Mouse (Mus musculus) hindbrain, embryonic 11.5 days (tissue): ENCODE results near the gene Rnase9. TPM values are rescaled to one million over a fixed set of nuclear protein-coding genes. Genes with fewer than 3 reads are reported as not detected.

ENCODE experiments used
- ATAC-seq: fragments of 200-750 bp; cut with Nextera tagmentation; 2 replicates; pipeline ENCODE4 v1.8.0; 2017; ENCODE audit warnings: mild to moderate bottlenecking, moderate TSS enrichment, moderate library complexity; ENCODE audit not compliant: low FRiP score
- DNase-seq: peaks from one replicate; pipeline ENCODE4 v3.0.0-alpha.2; 2015; ENCODE audit warnings: low spot score
- H3K27ac ChIP-seq: fragments of 300-500 bp; sonication (generic); 2 replicates; pipeline ENCODE4 v1.5.1; 2014; ENCODE audit warnings: mild to moderate bottlenecking, low read depth, low read length
- H3K27me3 ChIP-seq: fragments of 300-500 bp; sonication (generic); 2 replicates; pipeline ENCODE4 v1.6.1; 2014; ENCODE audit warnings: mild to moderate bottlenecking, low read length, moderate library complexity, mixed read lengths; ENCODE audit not compliant: control insufficient read depth, insufficient read depth
- H3K36me3 ChIP-seq: fragments of 300-500 bp; sonication (generic); 2 replicates; pipeline ENCODE4 v1.6.1; 2014; ENCODE audit warnings: mild to moderate bottlenecking, low read length, moderate library complexity, mixed read lengths; ENCODE audit not compliant: control insufficient read depth, insufficient read depth
- H3K4me1 ChIP-seq: fragments of 300-500 bp; sonication (generic); replicated peaks from 2 replicates; pipeline ENCODE4 v1.6.1; 2014; ENCODE audit warnings: low read length, mixed read lengths; ENCODE audit not compliant: control insufficient read depth, insufficient read depth
- H3K4me2 ChIP-seq: fragments of 300-500 bp; sonication (generic); replicated peaks from 2 replicates; pipeline ENCODE4 v1.6.1; 2014; ENCODE audit warnings: mild to moderate bottlenecking, low read depth, low read length
- H3K4me3 ChIP-seq: fragments of 300-500 bp; sonication (generic); 2 replicates; pipeline ENCODE4 v1.5.1; 2014; ENCODE audit warnings: low read depth, low read length
- H3K9ac ChIP-seq: fragments of 300-500 bp; sonication (generic); 2 replicates; pipeline ENCODE4 v1.6.1; 2014; ENCODE audit warnings: low read depth, low read length
- H3K9me3 ChIP-seq: fragments of 300-500 bp; sonication (generic); 2 replicates; pipeline ENCODE4 v1.6.1; 2016; ENCODE audit warnings: low read length; ENCODE audit not compliant: control insufficient read depth
- WGBS: fragments of 180-500 bp; shearing (Covaris S2); extraction: QIAGEN DNeasy Blood & Tissue Kit; methylation state at CpG from one replicate; pipeline ENCODE4 v1.1.7; 2014; 5-methylcytosine and 5-hydroxymethylcytosine counted together
- polyA plus RNA-seq: library from polyadenylated mRNA; unstranded; fragments of >200 nt; fragmentation: Nextera tagmentation; extraction: Ambion mirVana; gene quantifications from 2 replicates; pipeline ENCODE4 v1.2.1, GENCODE M21; 2014

Gene Rnase9
- polyA plus RNA-seq, 1 experiment from 2014 or later = not detected

- Histone ChIP-seq H3K9ac (no peak within 1 kb of the TSS), H3K4me1 (no peaks in the 10 kb centered on the region), H3K4me2 (no peak within 1 kb of the TSS), H3K27me3 (no peaks in the 10 kb centered on the region), H3K4me3 (no peak within 1 kb of the TSS), H3K9me3 (no peaks in the 10 kb centered on the region), H3K36me3 (no peaks in the 10 kb centered on the region), H3K27ac (no peak within 1 kb of the TSS)
- no peak for ATAC-seq
- 77% methylated on average over 9 of the region's 9 CpGs for WGBS
- no peak for DNase-seq
Observed at GRCm38 (mm10) chr14:51057401-51057831, 15.7 kb upstream of the Rnase9 start, which contains the start of gene Rnase12. TSS of gene Rnase12 (minus strand) at chr14:51057661.

- H3K36me3 ChIP-seq = no peaks in the 10 kb centered on the region
- H3K9me3 ChIP-seq = no peaks in the 10 kb centered on the region
- no peaks in the 10 kb centered on the region for H3K27me3 ChIP-seq
- ATAC-seq (no peak), DNase-seq (peak; percentile 19)
- no peaks in the 10 kb centered on the region for H3K4me1 ChIP-seq
- no peak overlapping the region for H3K4me2 ChIP-seq
- H3K27ac ChIP-seq = no peak overlapping the region; the same call in 1 of the 2 replicates
- WGBS = 36% methylated on average over 13 of the region's 13 CpGs
- no peak overlapping the region for H3K9ac ChIP-seq
- H3K4me3 ChIP-seq = no peak overlapping the region
Observed at GRCm38 (mm10) chr14:51054243-51055237, 12.9 kb upstream of the Rnase9 start.

GRCm38 (mm10) chr14:51053176-51053575 lies 11.5 kb upstream of the Rnase9 start:
- no peak overlapping the region for H3K4me3 ChIP-seq
- ATAC-seq (no peak), DNase-seq (no peak)
- no peaks in the 10 kb centered on the region for H3K4me1 ChIP-seq
- no peaks in the 10 kb centered on the region for H3K9me3 ChIP-seq
- H3K36me3 ChIP-seq = no peaks in the 10 kb centered on the region
- WGBS = 79% methylated on average over 5 of the region's 5 CpGs
- H3K4me2 ChIP-seq = no peak overlapping the region
- no peak overlapping the region for H3K9ac ChIP-seq
- no peak overlapping the region for H3K27ac ChIP-seq
- H3K27me3 ChIP-seq = no peaks in the 10 kb centered on the region

- H3K4me3 ChIP-seq = no peak overlapping the region
- H3K9ac ChIP-seq = no peak overlapping the region
- no peak overlapping the region for H3K4me2 ChIP-seq
- no peaks in the 10 kb centered on the region for H3K27me3 ChIP-seq
- DNase-seq = no peak
- H3K4me1 ChIP-seq = no peaks in the 10 kb centered on the region
- WGBS = 76% methylated on average over 5 of the region's 5 CpGs
- no peak overlapping the region for H3K27ac ChIP-seq
- no peaks in the 10 kb centered on the region for H3K9me3 ChIP-seq
- H3K36me3 ChIP-seq = no peaks in the 10 kb centered on the region
- ATAC-seq = no peak
Observed at GRCm38 (mm10) chr14:51051941-51052340, 10.3 kb upstream of the Rnase9 start.

- Histone ChIP-seq H3K36me3 (no peaks in the 10 kb centered on the region), H3K4me2 (no peak within 1 kb of the TSS), H3K27me3 (no peaks in the 10 kb centered on the region), H3K27ac (no peak within 1 kb of the TSS), H3K4me3 (no peak within 1 kb of the TSS), H3K9me3 (no peaks in the 10 kb centered on the region), H3K9ac (no peak within 1 kb of the TSS), H3K4me1 (no peaks in the 10 kb centered on the region)
- DNase-seq (no peak), ATAC-seq (no peak)
- WGBS = 87% methylated on average over 2 of the region's 2 CpGs
Observed at GRCm38 (mm10) chr14:51050063-51050462, 8.4 kb upstream of the Rnase9 start, which contains the start of gene Rnase11. TSS of gene Rnase11 (minus strand) at chr14:51050163.

GRCm38 (mm10) chr14:51047846-51048245 lies 6.2 kb upstream of the Rnase9 start:
- ATAC-seq = no peak
- H3K9me3 ChIP-seq = no peaks in the 10 kb centered on the region
- no peak overlapping the region for H3K4me2 ChIP-seq
- WGBS = 69% methylated on average over 5 of the region's 5 CpGs
- H3K27ac ChIP-seq = no peak overlapping the region
- no peak overlapping the region for H3K4me3 ChIP-seq
- H3K27me3 ChIP-seq = no peaks in the 10 kb centered on the region
- no peaks in the 10 kb centered on the region for H3K36me3 ChIP-seq
- H3K4me1 ChIP-seq = no peaks in the 10 kb centered on the region
- no peak for DNase-seq
- H3K9ac ChIP-seq = no peak overlapping the region

GRCm38 (mm10) chr14:51036214-51036613 lies 5.5 kb downstream of the Rnase9 start:
- H3K9me3 ChIP-seq = no peaks in the 10 kb centered on the region
- 82% methylated on average over 4 of the region's 4 CpGs for WGBS
- ATAC-seq = no peak
- no peak overlapping the region for H3K4me2 ChIP-seq
- no peak overlapping the region for H3K27ac ChIP-seq
- H3K36me3 ChIP-seq = no peaks in the 10 kb centered on the region
- no peak overlapping the region for H3K9ac ChIP-seq
- H3K4me3 ChIP-seq = no peak overlapping the region
- no peaks in the 10 kb centered on the region for H3K4me1 ChIP-seq
- H3K27me3 ChIP-seq = no peaks in the 10 kb centered on the region
- no peak for DNase-seq

- DNase-seq (no peak), ATAC-seq (no peak)
- Histone ChIP-seq H3K4me3 (no peak overlapping the region), H3K9me3 (no peaks in the 10 kb centered on the region), H3K4me1 (no peaks in the 10 kb centered on the region), H3K4me2 (no peak overlapping the region), H3K36me3 (no peaks in the 10 kb centered on the region), H3K27me3 (no peaks in the 10 kb centered on the region), H3K9ac (no peak overlapping the region), H3K27ac (no peak overlapping the region)
- WGBS = 61% methylated on average over 1 of the region's 1 CpGs
Observed at GRCm38 (mm10) chr14:51035206-51035605, 6.5 kb downstream of the Rnase9 start.
